Mouse (Mus musculus): ENCODE data around the gene Nfkbil1. TPM values are rescaled to one million over a fixed set of nuclear protein-coding genes. Genes with fewer than 3 reads are reported as not detected.

The Nfkbil1 gene
- polyA plus RNA-seq, 1 experiment from 2014 or later = 9.4 TPM

- ATAC-seq = no peak
- WGBS = 66% methylated on average over 4 of the region's 4 CpGs
These were observed 20.1 kb upstream of the Nfkbil1 start for GRCm38 (mm10) chr17:35255704-35256103.

GRCm38 (mm10) chr17:35255301-35255700 lies 19.7 kb upstream of the Nfkbil1 start:
- Histone ChIP-seq H3K4me3 (ENCODE audit: low read depth, low read length) (no peak overlapping the region), H3K4me1 (ENCODE audit: control insufficient read depth, insufficient read depth, low read length) (no peaks in the 10 kb centered on the region), H3K4me2 (ENCODE audit: low read length) (no peak overlapping the region), H3K9ac (ENCODE audit: low read depth, low read length) (no peak overlapping the region), H3K9me3 (replicated peaks; ENCODE audit: control insufficient read depth, low read length, poor library complexity, severe bottlenecking) (no peaks in the 10 kb centered on the region), H3K27me3 (ENCODE audit: control insufficient read depth, insufficient read depth, low read depth, low read length) (no peaks in the 10 kb centered on the region), H3K27ac (ENCODE audit: low read length) (no peak overlapping the region), H3K36me3 (ENCODE audit: control insufficient read depth, insufficient read depth, low read length) (peaks cover 33% of the 10 kb centered on the region)
- no peak for ATAC-seq
- 71% methylated on average over 3 of the region's 3 CpGs for WGBS

More at GRCm38 (mm10) chr17:35255704-35256103, 20.1 kb upstream of the Nfkbil1 start:
- no peaks in the 10 kb centered on the region for H3K4me1 ChIP-seq (ENCODE audit: control insufficient read depth, insufficient read depth, low read length)
- no peak overlapping the region for H3K4me3 ChIP-seq (ENCODE audit: low read depth, low read length)
- H3K27ac ChIP-seq (ENCODE audit: low read length) = no peak overlapping the region
- peaks cover 30% of the 10 kb centered on the region for H3K36me3 ChIP-seq (ENCODE audit: control insufficient read depth, insufficient read depth, low read length)
- no peaks in the 10 kb centered on the region for H3K9me3 ChIP-seq (replicated peaks; ENCODE audit: control insufficient read depth, low read length, poor library complexity, severe bottlenecking)
- H3K9ac ChIP-seq (ENCODE audit: low read depth, low read length) = no peak overlapping the region
- no peak overlapping the region for H3K4me2 ChIP-seq (ENCODE audit: low read length)
- no peaks in the 10 kb centered on the region for H3K27me3 ChIP-seq (ENCODE audit: control insufficient read depth, insufficient read depth, low read depth, low read length)

GRCm38 (mm10) chr17:35254241-35255098 lies 18.9 kb upstream of the Nfkbil1 start:
- H3K9ac ChIP-seq (ENCODE audit: low read depth, low read length) = no peak overlapping the region
- no peaks in the 10 kb centered on the region for H3K27me3 ChIP-seq (ENCODE audit: control insufficient read depth, insufficient read depth, low read depth, low read length)
- no peak overlapping the region for H3K4me2 ChIP-seq (ENCODE audit: low read length)
- H3K36me3 ChIP-seq (ENCODE audit: control insufficient read depth, insufficient read depth, low read length) = peaks cover 38% of the 10 kb centered on the region
- H3K4me1 ChIP-seq (ENCODE audit: control insufficient read depth, insufficient read depth, low read length) = no peaks in the 10 kb centered on the region
- 61% methylated on average over 11 of the region's 11 CpGs for WGBS
- no peak overlapping the region for H3K4me3 ChIP-seq (ENCODE audit: low read depth, low read length)
- H3K27ac ChIP-seq (ENCODE audit: low read length) = no peak overlapping the region
- peak; percentile 23; the same call in 1 of the 2 replicates for ATAC-seq
- H3K9me3 ChIP-seq (replicated peaks; ENCODE audit: control insufficient read depth, low read length, poor library complexity, severe bottlenecking) = no peaks in the 10 kb centered on the region

GRCm38 (mm10) chr17:35253293-35254093 lies 17.9 kb upstream of the Nfkbil1 start:
- H3K27me3 ChIP-seq (ENCODE audit: control insufficient read depth, insufficient read depth, low read depth, low read length) = no peaks in the 10 kb centered on the region
- no peak overlapping the region for H3K4me3 ChIP-seq (ENCODE audit: low read depth, low read length)
- no peak overlapping the region for H3K4me2 ChIP-seq (ENCODE audit: low read length)
- H3K36me3 ChIP-seq (ENCODE audit: control insufficient read depth, insufficient read depth, low read length) = peaks cover 43% of the 10 kb centered on the region
- 0 out of 2 replicates have a peak, but pooled peaks have one; percentile 11 for ATAC-seq
- 84% methylated on average over 32 of the region's 32 CpGs for WGBS
- no peaks in the 10 kb centered on the region for H3K4me1 ChIP-seq (ENCODE audit: control insufficient read depth, insufficient read depth, low read length)
- no peak overlapping the region for H3K9ac ChIP-seq (ENCODE audit: low read depth, low read length)
- H3K9me3 ChIP-seq (replicated peaks; ENCODE audit: control insufficient read depth, low read length, poor library complexity, severe bottlenecking) = no peaks in the 10 kb centered on the region
- H3K27ac ChIP-seq (ENCODE audit: low read length) = no peak overlapping the region

GRCm38 (mm10) chr17:35252619-35253292 lies 17.2 kb upstream of the Nfkbil1 start:
- ATAC-seq = 0 out of 2 replicates have a peak, but pooled peaks have one; percentile 2
- Histone ChIP-seq H3K9ac (ENCODE audit: low read depth, low read length) (no peak overlapping the region), H3K36me3 (ENCODE audit: control insufficient read depth, insufficient read depth, low read length) (peaks cover 46% of the 10 kb centered on the region), H3K4me1 (ENCODE audit: control insufficient read depth, insufficient read depth, low read length) (no peaks in the 10 kb centered on the region), H3K4me2 (ENCODE audit: low read length) (no peak overlapping the region), H3K9me3 (replicated peaks; ENCODE audit: control insufficient read depth, low read length, poor library complexity, severe bottlenecking) (no peaks in the 10 kb centered on the region), H3K27me3 (ENCODE audit: control insufficient read depth, insufficient read depth, low read depth, low read length) (no peaks in the 10 kb centered on the region), H3K27ac (ENCODE audit: low read length) (no peak overlapping the region), H3K4me3 (ENCODE audit: low read depth, low read length) (no peak overlapping the region)
- 85% methylated on average over 18 of the region's 18 CpGs for WGBS

- 80% methylated on average over 5 of the region's 5 CpGs for WGBS
- ATAC-seq = no peak
- H3K4me3 ChIP-seq (ENCODE audit: low read depth, low read length) = no peak overlapping the region
- H3K27me3 ChIP-seq (ENCODE audit: control insufficient read depth, insufficient read depth, low read depth, low read length) = no peaks in the 10 kb centered on the region
- H3K9ac ChIP-seq (ENCODE audit: low read depth, low read length) = no peak overlapping the region
- peaks cover 54% of the 10 kb centered on the region for H3K36me3 ChIP-seq (ENCODE audit: control insufficient read depth, insufficient read depth, low read length)
- H3K4me2 ChIP-seq (ENCODE audit: low read length) = no peak overlapping the region
- no peaks in the 10 kb centered on the region for H3K4me1 ChIP-seq (ENCODE audit: control insufficient read depth, insufficient read depth, low read length)
- H3K9me3 ChIP-seq (replicated peaks; ENCODE audit: control insufficient read depth, low read length, poor library complexity, severe bottlenecking) = no peaks in the 10 kb centered on the region
- no peak overlapping the region for H3K27ac ChIP-seq (ENCODE audit: low read length)
These were observed 16.4 kb upstream of the Nfkbil1 start for GRCm38 (mm10) chr17:35251981-35252380.

- Histone ChIP-seq H3K27me3 (ENCODE audit: control insufficient read depth, insufficient read depth, low read depth, low read length) (no peaks in the 10 kb centered on the region), H3K36me3 (ENCODE audit: control insufficient read depth, insufficient read depth, low read length) (peaks cover 61% of the 10 kb centered on the region), H3K4me2 (ENCODE audit: low read length) (no peak overlapping the region), H3K4me1 (ENCODE audit: control insufficient read depth, insufficient read depth, low read length) (no peaks in the 10 kb centered on the region), H3K9ac (ENCODE audit: low read depth, low read length) (no peak overlapping the region), H3K27ac (ENCODE audit: low read length) (no peak overlapping the region), H3K4me3 (ENCODE audit: low read depth, low read length) (no peak overlapping the region), H3K9me3 (replicated peaks; ENCODE audit: control insufficient read depth, low read length, poor library complexity, severe bottlenecking) (no peaks in the 10 kb centered on the region)
- 80% methylated on average over 15 of the region's 15 CpGs for WGBS
- no peak for ATAC-seq
These were observed 15.6 kb upstream of the Nfkbil1 start for GRCm38 (mm10) chr17:35251162-35251719.

- Histone ChIP-seq H3K4me1 (ENCODE audit: control insufficient read depth, insufficient read depth, low read length) (peaks cover 2% of the 10 kb centered on the region), H3K27me3 (ENCODE audit: control insufficient read depth, insufficient read depth, low read depth, low read length) (no peaks in the 10 kb centered on the region), H3K4me2 (ENCODE audit: low read length) (no peak overlapping the region), H3K27ac (ENCODE audit: low read length) (no peak overlapping the region), H3K9ac (ENCODE audit: low read depth, low read length) (no peak overlapping the region), H3K4me3 (ENCODE audit: low read depth, low read length) (no peak overlapping the region), H3K36me3 (ENCODE audit: control insufficient read depth, insufficient read depth, low read length) (peaks cover 64% of the 10 kb centered on the region), H3K9me3 (replicated peaks; ENCODE audit: control insufficient read depth, low read length, poor library complexity, severe bottlenecking) (no peaks in the 10 kb centered on the region)
- 84% methylated on average over 3 of the region's 3 CpGs for WGBS
- no peak for ATAC-seq
These were observed 14.9 kb upstream of the Nfkbil1 start for GRCm38 (mm10) chr17:35250348-35251120.

Data from midbrain, embryonic 16.5 days (tissue).